ENCODE assay signal across 8 mouse cellular contexts in the genomic region with DNA sequence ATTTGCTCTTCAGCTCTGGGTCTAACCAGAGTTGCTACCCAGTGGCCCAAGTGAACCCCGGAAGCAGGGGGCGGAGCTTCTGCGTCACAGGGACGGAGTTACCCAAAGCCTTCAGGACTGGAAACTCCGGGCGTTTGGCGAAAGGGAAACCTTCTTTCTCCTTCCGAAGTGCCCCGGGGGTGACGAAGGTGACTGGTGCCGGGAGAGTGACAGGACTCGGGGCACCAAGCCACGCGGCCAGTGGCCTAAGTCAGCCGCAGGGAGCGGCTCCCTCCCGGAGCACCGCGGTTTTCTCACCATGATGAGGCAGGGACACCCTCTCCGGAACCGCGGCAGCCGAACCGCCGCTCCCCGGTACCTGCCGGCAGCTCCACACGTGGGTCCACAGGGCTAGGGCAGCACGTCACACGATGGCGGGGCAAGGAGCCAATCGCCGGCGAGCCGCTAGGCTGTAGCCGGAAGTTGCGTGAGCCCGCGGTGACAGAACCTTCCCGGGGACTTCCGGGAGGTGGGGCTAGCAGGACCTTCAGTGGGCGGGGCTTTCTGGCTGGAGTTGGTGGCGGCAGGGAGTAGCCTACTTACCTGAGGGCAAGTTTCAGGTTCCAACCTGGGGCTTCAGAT. TPM values are rescaled to one million over a fixed set of nuclear protein-coding genes. Genes with fewer than 3 reads are reported as not detected.
A peak's percentile ranks its signal among the peaks of the same experiment; 100 is the strongest.
DNase-seq lines count a peak whose midpoint lies in the region; ATAC-seq and TF ChIP-seq lines count a peak whose summit lies in the region.

A gene (minus strand): TSS at position 438 of the 621 bp plus-strand sequence.

- ATAC-seq in embryonic facial prominence, embryonic 13.5 days (ENCODE audit: insufficient number of reproducible peaks, insufficient read depth, low FRiP score, low TSS enrichment, low read depth), result peak; percentile 99
- ATAC-seq in limb, embryonic 12.5 days (ENCODE audit: insufficient number of reproducible peaks, insufficient read depth, low FRiP score, low TSS enrichment, low read depth), result peak; percentile 96
- peak; percentile 100 for ATAC-seq in midbrain, embryonic 15.5 days (replicated peaks)

- peak within 1 kb of the TSS; percentile 57 for H3K27ac ChIP-seq in embryonic facial prominence, embryonic 13.5 days
- peak within 1 kb of the TSS; percentile 77 for H3K27ac ChIP-seq in kidney, adult 2 months (ENCODE audit: insufficient read depth, low read depth, low read length)
- H3K27ac ChIP-seq in limb, embryonic 12.5 days, result peak within 1 kb of the TSS; percentile 56; the same call in 1 of the 2 replicates
- H3K27ac ChIP-seq in midbrain, embryonic 15.5 days, result peak within 1 kb of the TSS; percentile 59
- peak within 1 kb of the TSS; percentile 98 for H3K27ac ChIP-seq in spleen, adult 2 months (ENCODE audit: insufficient read depth, low read length)

- H3K4me1 ChIP-seq in embryonic facial prominence, embryonic 13.5 days, result peaks cover 6% of the 10 kb centered on the region
- peaks cover 2% of the 10 kb centered on the region; the same call in 1 of the 2 replicates for H3K4me1 ChIP-seq in kidney, adult 2 months (ENCODE audit: control insufficient read depth, insufficient read depth, low read length)
- H3K4me1 ChIP-seq in limb, embryonic 12.5 days (replicated peaks), result peaks cover 5% of the 10 kb centered on the region; the same call in 1 of the 2 replicates
- peaks cover 8% of the 10 kb centered on the region for H3K4me1 ChIP-seq in midbrain, embryonic 15.5 days
- H3K4me1 ChIP-seq in spleen, adult 2 months (ENCODE audit: control insufficient read depth, insufficient read depth, insufficient read length), result peaks cover 3% of the 10 kb centered on the region; the same call in 1 of the 2 replicates

- peak within 1 kb of the TSS; percentile 85 for H3K9ac ChIP-seq in embryonic facial prominence, embryonic 13.5 days
- peak within 1 kb of the TSS; percentile 70 for H3K9ac ChIP-seq in limb, embryonic 12.5 days (replicated peaks)
- H3K9ac ChIP-seq in midbrain, embryonic 15.5 days, result peak within 1 kb of the TSS; percentile 78

- no peak for TF ChIP-seq CTCF in kidney, adult 2 months (conservative IDR thresholded peaks at IDR 0.05; ENCODE audit: insufficient read depth, insufficient read length, low read depth, low read length)
- no peak for TF ChIP-seq CTCF in spleen, adult 2 months (IDR thresholded peaks at IDR 0.05; ENCODE audit: extremely low read depth, insufficient read depth, insufficient read length, insufficient replicate concordance)

- no peaks in the 10 kb centered on the region for H3K9me3 ChIP-seq in embryonic facial prominence, embryonic 13.5 days
- H3K9me3 ChIP-seq in limb, embryonic 12.5 days, result no peaks in the 10 kb centered on the region
- H3K9me3 ChIP-seq in midbrain, embryonic 15.5 days, result no peaks in the 10 kb centered on the region

- DNase-seq in 3134 (ENCODE audit: extremely low read depth, insufficient read length, low spot score), result peak; percentile 93
- peak; percentile 98 to 99 for DNase-seq in adrenal gland, postnatal 36 days
- DNase-seq in heart, adult 18-20 months, result peak; percentile 96 to 97
- DNase-seq in kidney, adult 2 months, result peak; percentile 98
- peak; percentile 89 to 94 for DNase-seq in spleen, adult 2 months (ENCODE audit: low read depth in 1 of 2, low spot score in 2 of 2)

- TF ChIP-seq POLR2A in kidney, adult 2 months (IDR thresholded peaks at IDR 0.05; ENCODE audit: low read depth, low read length), result no peak
- no peak; the same call in 1 of the 2 replicates for TF ChIP-seq POLR2A in spleen, adult 2 months (IDR thresholded peaks at IDR 0.05; ENCODE audit: low read depth, low read length)

- H3K4me2 ChIP-seq in embryonic facial prominence, embryonic 13.5 days, result peak within 1 kb of the TSS; percentile 66
- H3K4me2 ChIP-seq in limb, embryonic 12.5 days, result peak within 1 kb of the TSS; percentile 66
- H3K4me2 ChIP-seq in midbrain, embryonic 15.5 days, result peak within 1 kb of the TSS; percentile 71

- under 1% methylated on average over 43 of the region's 43 CpGs for WGBS in embryonic facial prominence, embryonic 13.5 days
- under 1% methylated on average over 43 of the region's 43 CpGs for WGBS in kidney, adult 2 months
- under 1% methylated on average over 43 of the region's 43 CpGs for WGBS in limb, embryonic 12.5 days
- 1% methylated on average over 43 of the region's 43 CpGs for WGBS in midbrain, embryonic 15.5 days
- under 1% methylated on average over 43 of the region's 43 CpGs for WGBS in spleen, adult 2 months

- no peaks in the 10 kb centered on the region for H3K27me3 ChIP-seq in embryonic facial prominence, embryonic 13.5 days
- no peaks in the 10 kb centered on the region for H3K27me3 ChIP-seq in kidney, adult 2 months (replicated peaks; ENCODE audit: control insufficient read depth, insufficient read depth, low read length)
- H3K27me3 ChIP-seq in limb, embryonic 12.5 days, result no peaks in the 10 kb centered on the region
- H3K27me3 ChIP-seq in midbrain, embryonic 15.5 days (replicated peaks), result no peaks in the 10 kb centered on the region
- no peaks in the 10 kb centered on the region for H3K27me3 ChIP-seq in spleen, adult 2 months (ENCODE audit: control insufficient read depth, insufficient read depth, low read length)

- H3K4me3 ChIP-seq in embryonic facial prominence, embryonic 13.5 days, result peak within 1 kb of the TSS; percentile 95
- peak within 1 kb of the TSS; percentile 80 for H3K4me3 ChIP-seq in kidney, adult 2 months (ENCODE audit: insufficient read depth, low read depth, low read length)
- peak within 1 kb of the TSS; percentile 88 for H3K4me3 ChIP-seq in limb, embryonic 12.5 days (replicated peaks)
- peak within 1 kb of the TSS; percentile 97 for H3K4me3 ChIP-seq in midbrain, embryonic 15.5 days
- H3K4me3 ChIP-seq in spleen, adult 2 months (ENCODE audit: extremely low read depth, insufficient read depth, insufficient read length), result peak within 1 kb of the TSS; percentile 82

- peaks cover 28% of the 10 kb centered on the region for H3K36me3 ChIP-seq in embryonic facial prominence, embryonic 13.5 days
- H3K36me3 ChIP-seq in kidney, adult 2 months (ENCODE audit: control insufficient read depth, insufficient read depth, low read length), result no peaks in the 10 kb centered on the region
- H3K36me3 ChIP-seq in limb, embryonic 12.5 days, result peaks cover 29% of the 10 kb centered on the region
- 0 out of 2 replicates have a peak, but pooled peaks cover 3% of the 10 kb centered on the region for H3K36me3 ChIP-seq in midbrain, embryonic 15.5 days (replicated peaks)
- H3K36me3 ChIP-seq in spleen, adult 2 months (ENCODE audit: control insufficient read depth, insufficient read depth, low read length), result peaks cover 10% of the 10 kb centered on the region

RNA-seq across cellular contexts. Expression of the gene that starts here (rescaled TPM):
- total RNA-seq in adrenal gland, postnatal 36 days (2021), result 10 to 100 TPM; 38.6 to 50.1 TPM
- polyA plus RNA-seq in embryonic facial prominence, embryonic 13.5 days (2015; fragmentation: Nextera tagmentation; extraction: Ambion mirVana), result 68.9 and 69.1 TPM in 2 replicates
- total RNA-seq in heart, adult 18-20 months (2021), result 10 to 100 TPM; 22.5 to 23.3 TPM
- 10.0 and 12.1 TPM in 2 replicates for polyA plus RNA-seq in kidney, adult 2 months (2012; rRNA removed)
- polyA plus RNA-seq in limb, embryonic 12.5 days (2016; fragmentation: Nextera tagmentation; extraction: Ambion mirVana), result 61.6 and 63.4 TPM in 2 replicates
- polyA plus RNA-seq in midbrain, embryonic 15.5 days (2015; fragmentation: Nextera tagmentation; extraction: Ambion mirVana), result 30.9 and 33.7 TPM in 2 replicates
- polyA plus RNA-seq in spleen, adult 2 months (2012; rRNA removed), result 6.6 and 8.6 TPM in 2 replicates

Comparison
In these comparisons a context has a peak if more than half of its experiments do, and no peak if none do; other contexts are left out.
1. Peak in every context shown above with its lines: DNase-seq, ATAC-seq, H3K4me3 ChIP-seq and H3K27ac ChIP-seq.